Mouse (Mus musculus) ES-E14 (cell line): ENCODE data around the gene Plch1. TPM values are rescaled to one million over a fixed set of nuclear protein-coding genes. Genes with fewer than 3 reads are reported as not detected.

ENCODE experiments used
- DNase-seq: peaks from one replicate; pipeline ENCODE4 v3.0.0-alpha.2; 2013; ENCODE audit warnings: low read depth, low spot score
- H3K27ac ChIP-seq: 2 replicates; pipeline ENCODE4 v1.5.1; 2012; ENCODE audit warnings: low read depth, mild to moderate bottlenecking, low read length, moderate library complexity, mixed read lengths; ENCODE audit not compliant: poor library complexity, insufficient read depth, severe bottlenecking
- H3K36me3 ChIP-seq: 2 replicates; pipeline ENCODE4 v1.6.1; 2012; ENCODE audit warnings: mild to moderate bottlenecking, low read length, moderate library complexity, mixed read lengths; ENCODE audit not compliant: control insufficient read depth, poor library complexity, insufficient read depth, severe bottlenecking
- H3K4me1 ChIP-seq, 2 experiments: fragments of 150-350 bp in 1 of 2; sonication (generic) in 1 of 2; 2 replicates each; pipeline ENCODE4 v1.6.1; 2012; ENCODE audit warnings: low read length in 2 of 2, mild to moderate bottlenecking in 1 of 2, mixed read lengths in 1 of 2; ENCODE audit not compliant: control insufficient read depth in 2 of 2, insufficient read depth in 2 of 2, poor library complexity in 1 of 2
- H3K4me3 ChIP-seq, 2 experiments: fragments of 150-350 bp in 1 of 2; sonication (generic) in 1 of 2; 2 replicates each; pipeline ENCODE4 v1.5.1; 2012; ENCODE audit warnings: low read length in 2 of 2, low read depth in 1 of 2, mild to moderate bottlenecking in 1 of 2, mixed read lengths in 1 of 2; ENCODE audit not compliant: insufficient read depth in 1 of 2, poor library complexity in 1 of 2, severe bottlenecking in 1 of 2
- H3K9ac ChIP-seq: 2 replicates; pipeline ENCODE4 v1.6.1; 2012; ENCODE audit warnings: low read depth, mild to moderate bottlenecking, low read length, mixed read lengths; ENCODE audit not compliant: poor library complexity, insufficient read depth, severe bottlenecking
- H3K9me3 ChIP-seq: fragments of 150-350 bp; sonication (generic); 2 replicates; pipeline ENCODE4 v1.6.1; 2012; ENCODE audit warnings: low read depth, mild to moderate bottlenecking, low read length; ENCODE audit not compliant: control insufficient read depth, insufficient read depth
- CHD2 ChIP-seq: IDR thresholded peaks from 2 replicates; pipeline ENCODE4 v1.6.1; 2014; ENCODE audit warnings: mild to moderate bottlenecking, low read depth, low read length, inconsistent platforms
- HCFC1 ChIP-seq: IDR thresholded peaks from 2 replicates; pipeline ENCODE4 v1.6.1; 2012; ENCODE audit warnings: low read length, inconsistent platforms, borderline replicate concordance; ENCODE audit not compliant: insufficient read depth
- MAFK ChIP-seq: IDR thresholded peaks from 2 replicates; pipeline ENCODE4 v1.6.1; 2014; ENCODE audit warnings: mild to moderate bottlenecking, low read depth, low read length, inconsistent platforms; ENCODE audit not compliant: insufficient read depth
- ZC3H11A ChIP-seq: IDR thresholded peaks from 2 replicates; pipeline ENCODE4 v1.6.1; 2012; ENCODE audit warnings: low read depth, mild to moderate bottlenecking, inconsistent platforms, low read length, borderline replicate concordance
- ZNF384 ChIP-seq: IDR thresholded peaks from 2 replicates; pipeline ENCODE4 v1.6.1; 2012; ENCODE audit warnings: low read depth, low read length, inconsistent platforms
- in situ Hi-C, 2 experiments: fragments of 600-800 bp; cut with MboI; formaldehyde crosslinking; loops; one replicate each; pipeline ENCODE4 v1.15.1; 2025; ENCODE audit warnings: low sequenced_read_pairs in 2 of 2, inconsistent platforms in 1 of 2; ENCODE audit not compliant: unreplicated experiment in 2 of 2
- total RNA-seq: library from RNA; depleted of rRNA; stranded (reverse); fragments of 300-350 nt; gene quantifications from 2 replicates; pipeline ENCODE4 v1.2.3, GENCODE M21; 2012

Plch1 gene
- total RNA-seq, 1 experiment, result 3.9 TPM

DNA sequence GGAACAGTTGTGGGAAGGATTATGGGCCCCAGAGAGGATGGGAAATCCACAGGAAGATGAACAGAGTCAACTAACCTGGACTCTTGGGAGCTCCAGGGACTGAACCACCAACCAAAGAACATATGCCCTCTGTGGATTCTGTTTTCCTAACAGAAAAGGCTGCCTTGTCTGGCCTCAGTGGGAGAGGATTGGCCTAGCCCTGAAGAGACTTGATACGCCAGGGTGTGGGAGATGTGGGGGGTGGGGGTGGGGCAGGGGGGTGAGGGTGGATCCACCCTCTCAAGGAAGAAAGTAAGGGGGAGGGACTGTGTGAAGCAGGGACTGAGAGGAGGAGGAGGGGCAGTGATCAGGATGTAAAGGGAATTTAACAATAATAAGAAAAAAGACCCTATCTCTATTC lies 26.5 kb downstream of the Plch1 start:
- no peaks in the 10 kb centered on the region for H3K36me3 ChIP-seq
- in situ Hi-C loops, result loop anchor here in 1 of 2 experiments (25.0 kb wide), 1 partner anchor 311 kb away; no protein-coding TSS in a partner anchor
- no peak overlapping the region for H3K4me3 ChIP-seq
- H3K4me1 ChIP-seq, result peaks cover 0 to 4% of the 10 kb centered on the region in 2 experiments; a peak in 1 of 4 replicates
- no peak for DNase-seq
- H3K9me3 ChIP-seq, result no peaks in the 10 kb centered on the region
- no peak overlapping the region for H3K9ac ChIP-seq
- TF ChIP-seq ZC3H11A, result no peak
- no peak for TF ChIP-seq MAFK
- TF ChIP-seq HCFC1, result no peak
- TF ChIP-seq ZNF384, result no peak
- no peak for TF ChIP-seq CHD2
- H3K27ac ChIP-seq, result no peak overlapping the region

DNA sequence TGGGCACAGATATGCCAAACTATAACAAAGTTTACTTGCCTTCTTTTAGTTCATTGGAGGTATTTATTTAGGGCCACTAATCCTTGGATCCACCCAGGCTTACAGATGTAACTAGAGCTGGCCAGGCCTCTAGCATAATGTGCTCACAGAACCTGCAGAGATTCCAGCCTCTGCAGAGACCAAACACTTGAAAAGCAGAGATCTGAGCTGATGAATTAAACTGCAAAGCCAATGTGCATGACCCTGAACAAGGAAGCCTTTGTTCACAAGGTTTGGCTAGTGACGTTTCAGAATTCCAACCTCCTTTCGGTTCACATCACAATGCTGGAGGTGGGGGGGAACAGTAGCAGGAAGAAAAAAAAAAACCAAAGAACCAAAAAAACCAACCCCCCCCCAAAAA lies 28.0 kb downstream of the Plch1 start:
- no peaks in the 10 kb centered on the region for H3K36me3 ChIP-seq
- in situ Hi-C loops, result loop anchor here in 1 of 2 experiments (25.0 kb wide), 1 partner anchor 309 kb away; no protein-coding TSS in a partner anchor
- H3K4me1 ChIP-seq, result peaks cover 0 to 4% of the 10 kb centered on the region in 2 experiments; a peak in 1 of 4 replicates
- H3K4me3 ChIP-seq, result no peak overlapping the region
- TF ChIP-seq ZC3H11A (no peak), MAFK (no peak), CHD2 (no peak), ZNF384 (no peak), HCFC1 (no peak)
- DNase-seq, result no peak
- no peaks in the 10 kb centered on the region for H3K9me3 ChIP-seq
- no peak overlapping the region for H3K27ac ChIP-seq
- H3K9ac ChIP-seq, result no peak overlapping the region

DNA sequence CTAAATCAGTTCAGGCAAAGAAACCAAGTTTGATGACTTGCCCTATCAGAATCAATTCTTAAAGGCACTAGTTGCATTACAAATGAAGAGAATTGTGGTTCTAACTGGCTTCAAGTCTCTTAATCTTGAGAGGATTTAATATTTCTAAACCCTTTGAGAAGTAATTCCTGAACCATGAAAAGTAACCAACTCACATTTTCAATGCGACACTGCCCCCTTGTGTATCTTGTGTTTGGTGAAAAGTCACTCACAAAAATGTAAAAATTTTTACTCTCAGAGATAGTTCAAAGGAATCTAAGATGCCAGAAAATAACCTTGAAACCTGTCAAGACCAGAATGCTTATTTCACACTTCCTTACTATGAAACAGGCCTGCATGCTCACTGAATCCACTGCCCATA lies 31.0 kb downstream of the Plch1 start:
- H3K9ac ChIP-seq, result no peak overlapping the region
- no peaks in the 10 kb centered on the region for H3K9me3 ChIP-seq
- TF ChIP-seq HCFC1 (no peak), ZC3H11A (peak; percentile 69)
- in situ Hi-C loops, result loop anchor here (10.0 to 25.0 kb wide), 2 partner anchors 306 to 313 kb away; no protein-coding TSS in a partner anchor
- H3K4me3 ChIP-seq, result no peak overlapping the region
- H3K27ac ChIP-seq, result no peak overlapping the region
- H3K36me3 ChIP-seq, result no peaks in the 10 kb centered on the region
- peak; percentile 16 for DNase-seq
- H3K4me1 ChIP-seq, result peaks cover 0 to 4% of the 10 kb centered on the region in 2 experiments; a peak in 1 of 4 replicates

DNA sequence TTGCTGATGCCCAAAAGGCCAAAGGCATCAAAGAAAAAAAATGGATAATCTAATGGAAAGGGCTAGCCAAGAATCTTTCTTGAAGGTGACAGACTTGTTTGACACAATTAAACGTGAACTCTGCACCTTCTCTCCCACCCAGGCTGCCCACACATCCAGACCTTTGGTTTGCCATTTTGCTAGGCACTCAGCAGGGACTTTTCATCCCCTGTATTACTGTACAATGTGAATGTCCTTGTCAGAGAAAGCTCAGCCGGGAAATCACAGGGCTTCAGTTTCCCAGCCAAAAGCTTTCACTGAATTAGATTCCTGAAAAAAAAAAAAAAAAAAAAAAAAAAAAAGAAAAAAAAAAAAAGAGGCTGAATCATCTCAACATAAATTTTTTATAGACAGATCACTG lies 34.2 kb downstream of the Plch1 start:
- TF ChIP-seq CHD2 (no peak), ZC3H11A (no peak), MAFK (no peak)
- H3K9ac ChIP-seq, result no peak overlapping the region
- no peak for DNase-seq
- H3K36me3 ChIP-seq, result no peaks in the 10 kb centered on the region
- H3K27ac ChIP-seq, result no peak overlapping the region
- in situ Hi-C loops, result loop anchor here (10.0 to 25.0 kb wide), 2 partner anchors 303 to 310 kb away; no protein-coding TSS in a partner anchor
- no peak overlapping the region for H3K4me3 ChIP-seq
- H3K4me1 ChIP-seq, result no peaks in the 10 kb centered on the region
- H3K9me3 ChIP-seq, result no peaks in the 10 kb centered on the region

DNA sequence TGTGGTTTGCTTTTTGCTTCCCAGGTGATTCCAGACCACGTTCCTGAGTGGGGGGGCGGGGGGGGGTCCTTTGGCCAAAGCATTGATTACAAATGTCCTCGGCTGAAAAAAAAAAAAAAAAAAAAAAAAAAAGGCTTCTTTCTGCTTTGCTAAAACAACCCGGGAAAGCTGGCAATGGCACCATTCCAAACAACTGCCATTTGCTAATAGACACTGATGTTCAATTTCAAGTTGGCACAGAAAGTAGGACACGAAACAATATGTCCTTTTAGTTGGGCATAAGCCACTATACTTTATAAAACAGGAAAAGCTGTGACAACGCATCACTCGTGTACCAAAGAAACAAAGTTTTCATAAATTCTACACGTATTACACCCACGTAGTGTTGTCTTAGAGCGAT lies 36.6 kb downstream of the Plch1 start:
- no peak for DNase-seq
- no peak overlapping the region for H3K4me3 ChIP-seq
- in situ Hi-C loops, result loop anchor here (10.0 to 25.0 kb wide), 2 partner anchors 300 to 308 kb away; no protein-coding TSS in a partner anchor
- TF ChIP-seq CHD2, result no peak
- TF ChIP-seq ZNF384, result no peak
- no peak for TF ChIP-seq MAFK
- no peak for TF ChIP-seq HCFC1
- no peak for TF ChIP-seq ZC3H11A
- H3K9ac ChIP-seq, result no peak overlapping the region
- no peaks in the 10 kb centered on the region for H3K36me3 ChIP-seq
- no peaks in the 10 kb centered on the region for H3K4me1 ChIP-seq
- H3K9me3 ChIP-seq, result no peaks in the 10 kb centered on the region
- no peak overlapping the region for H3K27ac ChIP-seq
